Mouse (Mus musculus): ENCODE measurements around the gene Rhox3a. TPM values are rescaled to one million over a fixed set of nuclear protein-coding genes. Genes with fewer than 3 reads are reported as not detected.
"Not testable (repeated sequence)": the region's sequence is repeated elsewhere in the genome, so short reads cannot be mapped to it uniquely, and the experiment has no call there.

The Rhox3a gene
- not detected in 2 replicates for polyA plus RNA-seq (2015; fragmentation: Nextera tagmentation; extraction: Ambion mirVana)

DNA sequence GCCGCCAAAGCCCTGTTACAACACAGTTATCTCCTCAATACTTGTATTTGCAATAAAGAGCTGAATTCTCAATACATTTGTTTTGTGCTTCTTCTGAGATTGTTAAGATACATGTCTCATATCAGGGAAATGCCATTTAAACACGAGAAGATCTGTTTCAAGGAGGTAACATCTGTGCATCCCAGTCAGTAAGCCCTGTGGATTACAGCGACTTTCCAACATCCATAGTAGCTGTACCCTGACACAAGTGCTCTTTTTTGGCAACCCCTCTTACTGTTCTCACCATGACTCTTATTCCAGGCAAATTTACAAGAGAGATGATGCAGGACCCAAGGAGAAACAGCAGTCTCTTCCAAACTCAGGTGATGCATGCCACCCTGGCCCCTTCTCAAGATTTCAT lies at the start of gene Rhox3a:
Gene Rhox3a (plus strand): TSS at position 301 of the 400 bp plus-strand sequence.
- H3K9ac ChIP-seq; H3K27me3 ChIP-seq; ATAC-seq (ENCODE audit: insufficient read depth); H3K9me3 ChIP-seq (replicated peaks); H3K36me3 ChIP-seq (replicated peaks); H3K4me1 ChIP-seq (replicated peaks); H3K27ac ChIP-seq (replicated peaks); H3K4me3 ChIP-seq (replicated peaks); H3K4me2 ChIP-seq: not testable (repeated sequence)
- WGBS (ENCODE audit: insufficient replicate concordance), result 83% methylated on average over 1 of the region's 3 CpGs

DNA sequence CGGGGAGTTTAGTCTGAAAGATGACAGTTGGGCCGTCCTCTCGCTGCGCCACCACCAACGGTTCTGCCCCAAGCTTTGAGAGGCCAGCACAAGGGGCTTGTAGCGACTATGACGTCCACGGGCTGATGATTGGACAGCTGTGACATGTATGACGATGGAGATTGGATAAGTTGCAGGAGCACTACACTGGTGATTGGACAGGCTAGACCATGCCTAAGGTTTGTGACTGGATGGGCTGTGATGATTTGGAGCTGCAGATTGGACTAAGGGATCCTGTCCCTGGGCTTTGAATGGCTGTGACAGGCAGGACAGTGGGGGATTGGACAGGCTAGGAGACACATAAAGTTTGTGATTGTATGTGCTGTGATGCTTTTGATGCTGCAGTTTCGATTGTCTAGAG lies 38.8 kb upstream of the Rhox3a start, which contains the start of gene Gm9:
Gene Gm9 (minus strand): TSS at position 101 of the 400 bp plus-strand sequence.
- 70% methylated on average over 10 of the region's 10 CpGs for WGBS (ENCODE audit: insufficient replicate concordance)

DNA sequence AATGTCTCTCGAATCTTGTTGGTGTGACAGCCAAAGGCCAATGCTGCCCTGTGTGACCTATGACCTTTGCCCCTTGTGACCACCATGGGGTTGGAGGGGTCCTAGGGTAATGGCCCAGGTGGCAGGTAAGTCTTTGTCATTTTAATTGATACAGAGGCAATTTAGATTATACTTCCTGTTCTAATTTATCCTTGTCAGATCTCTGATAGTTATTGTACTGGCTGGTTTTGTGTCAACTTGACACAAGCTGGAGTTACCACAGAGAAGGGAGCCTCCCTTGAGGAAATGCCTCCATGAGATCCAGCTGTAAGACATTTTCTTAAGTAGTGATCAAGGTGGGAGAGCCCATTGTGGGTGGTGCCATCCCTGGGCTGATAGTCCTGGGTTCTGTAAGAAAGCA lies 27.6 kb upstream of the Rhox3a start, which contains the start of gene Rhox1:
Gene Rhox1 (minus strand): TSS at position 101 of the 400 bp plus-strand sequence.
- ATAC-seq (ENCODE audit: insufficient read depth); H3K27ac ChIP-seq (replicated peaks); H3K4me1 ChIP-seq (replicated peaks); H3K9me3 ChIP-seq (replicated peaks); H3K4me2 ChIP-seq; H3K9ac ChIP-seq; H3K27me3 ChIP-seq; H3K4me3 ChIP-seq (replicated peaks); H3K36me3 ChIP-seq (replicated peaks): not testable (repeated sequence)
- 47% methylated on average over 1 of the region's 1 CpGs for WGBS (ENCODE audit: insufficient replicate concordance)

More for the DNA sequence above, 38.8 kb upstream of the Rhox3a start, which contains the start of gene Gm9:
- Histone ChIP-seq H3K9ac (no peak within 1 kb of the TSS), H3K4me1 (replicated peaks) (no peaks in the 10 kb centered on the region), H3K27me3 (no peaks in the 10 kb centered on the region), H3K9me3 (replicated peaks) (no peaks in the 10 kb centered on the region), H3K36me3 (replicated peaks) (no peaks in the 10 kb centered on the region), H3K4me3 (replicated peaks) (no peak within 1 kb of the TSS), H3K27ac (replicated peaks) (no peak within 1 kb of the TSS), H3K4me2 (no peak within 1 kb of the TSS)
- no peak for ATAC-seq (ENCODE audit: insufficient read depth)

DNA sequence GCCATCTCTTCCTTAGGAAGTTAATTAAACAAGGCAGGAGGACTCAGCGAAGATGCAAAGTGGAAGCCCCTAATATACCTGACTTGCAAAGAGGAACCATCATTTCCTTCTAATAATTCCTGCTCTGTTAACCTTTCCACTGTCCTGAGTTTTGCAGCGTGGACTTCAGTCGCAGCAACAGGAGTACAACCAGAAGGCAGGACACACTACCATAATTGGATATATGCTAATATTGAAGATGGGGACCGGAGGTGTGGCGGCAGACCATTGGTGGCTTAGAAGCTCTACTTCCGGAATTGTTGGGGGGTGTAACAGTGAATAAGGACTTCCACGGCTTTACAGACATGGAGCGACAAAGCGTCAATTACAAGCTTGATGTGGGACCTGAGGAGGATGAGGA lies 5.0 kb upstream of the Rhox3a start, which contains the start of gene Rhox2a:
Gene Rhox2a (plus strand): TSS at position 301 of the 400 bp plus-strand sequence.
- not testable (repeated sequence) for H3K4me3 ChIP-seq (replicated peaks); H3K36me3 ChIP-seq (replicated peaks); H3K27me3 ChIP-seq; H3K4me1 ChIP-seq (replicated peaks); ATAC-seq (ENCODE audit: insufficient read depth); H3K27ac ChIP-seq (replicated peaks); H3K9ac ChIP-seq; H3K4me2 ChIP-seq; H3K9me3 ChIP-seq (replicated peaks)
- 100% methylated on average over 2 of the region's 9 CpGs for WGBS (ENCODE audit: insufficient replicate concordance)

DNA sequence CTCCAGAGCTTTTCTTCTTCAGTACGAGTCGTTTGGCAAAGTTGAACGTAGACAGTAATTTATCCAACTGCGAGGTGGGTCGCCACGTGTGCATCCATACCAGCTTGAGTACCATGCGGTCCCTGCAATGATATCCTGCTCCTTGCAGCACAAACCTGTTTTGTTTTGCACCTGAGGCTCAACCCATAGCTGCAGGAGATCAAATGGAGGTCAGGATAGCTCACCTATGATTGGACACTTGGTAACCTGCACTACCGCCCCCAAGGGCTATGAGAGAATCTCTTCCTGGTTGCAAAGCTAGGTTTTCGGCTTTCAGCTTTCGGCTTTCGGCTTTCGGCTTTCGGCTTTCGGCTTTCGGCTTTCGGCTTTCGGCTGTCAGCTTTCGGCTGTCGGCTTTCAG lies 15.3 kb downstream of the Rhox3a start, which contains the start of gene Rhox4a:
Gene Rhox4a (plus strand): TSS at position 301 of the 400 bp plus-strand sequence.
- ATAC-seq (ENCODE audit: insufficient read depth); H3K4me1 ChIP-seq (replicated peaks); H3K36me3 ChIP-seq (replicated peaks); H3K4me3 ChIP-seq (replicated peaks); H3K9ac ChIP-seq; H3K9me3 ChIP-seq (replicated peaks); H3K27me3 ChIP-seq; H3K4me2 ChIP-seq; H3K27ac ChIP-seq (replicated peaks): not testable (repeated sequence)
- WGBS (ENCODE audit: insufficient replicate concordance), result 83% methylated on average over 11 of the region's 19 CpGs

Other genes starting within 250 kb of the Rhox3a start
- 0.06 and 0.09 TPM in 2 replicates for gene Sowahd, start 201.1 kb upstream of the Rhox3a start, polyA plus RNA-seq (2015; fragmentation: Nextera tagmentation; extraction: Ambion mirVana)
- 219 and 316 TPM in 2 replicates for gene Rpl39, start 164.5 kb upstream of the Rhox3a start, polyA plus RNA-seq (2015; fragmentation: Nextera tagmentation; extraction: Ambion mirVana)
- gene Upf3b, start 139.6 kb upstream of the Rhox3a start, polyA plus RNA-seq (2015; fragmentation: Nextera tagmentation; extraction: Ambion mirVana), result 8.1 and 8.3 TPM in 2 replicates
- gene Nkap, start 123.1 kb upstream of the Rhox3a start, polyA plus RNA-seq (2015; fragmentation: Nextera tagmentation; extraction: Ambion mirVana), result 4.9 and 5.1 TPM in 2 replicates
- not detected in 2 replicates for gene Akap14, start 81.1 kb upstream of the Rhox3a start, polyA plus RNA-seq (2015; fragmentation: Nextera tagmentation; extraction: Ambion mirVana)
- gene Ndufa1, start 58.8 kb upstream of the Rhox3a start, polyA plus RNA-seq (2015; fragmentation: Nextera tagmentation; extraction: Ambion mirVana), result 216 and 235 TPM in 2 replicates
- 2.7 TPM in 2 replicates for gene Rnf113a1, start 58.7 kb upstream of the Rhox3a start, polyA plus RNA-seq (2015; fragmentation: Nextera tagmentation; extraction: Ambion mirVana)
- not detected in 2 replicates for gene Gm9, start 38.9 kb upstream of the Rhox3a start, polyA plus RNA-seq (2015; fragmentation: Nextera tagmentation; extraction: Ambion mirVana)
- not detected in 2 replicates for gene Rhox1, start 27.7 kb upstream of the Rhox3a start, polyA plus RNA-seq (2015; fragmentation: Nextera tagmentation; extraction: Ambion mirVana)
- not detected in 2 replicates for gene Rhox2a, start 4.9 kb upstream of the Rhox3a start, polyA plus RNA-seq (2015; fragmentation: Nextera tagmentation; extraction: Ambion mirVana)
- gene Rhox4a, start 15.4 kb downstream of the Rhox3a start, polyA plus RNA-seq (2015; fragmentation: Nextera tagmentation; extraction: Ambion mirVana), result not detected in 2 replicates
- not detected in 2 replicates for gene Rhox3a2, start 130.1 kb downstream of the Rhox3a start, polyA plus RNA-seq (2015; fragmentation: Nextera tagmentation; extraction: Ambion mirVana)
- gene Rhox4a2, start 140.9 kb downstream of the Rhox3a start, polyA plus RNA-seq (2015; fragmentation: Nextera tagmentation; extraction: Ambion mirVana), result not detected in 2 replicates
- not detected in 2 replicates for gene Rhox2b, start 162.1 kb downstream of the Rhox3a start, polyA plus RNA-seq (2015; fragmentation: Nextera tagmentation; extraction: Ambion mirVana)
- gene Rhox4b, start 182.6 kb downstream of the Rhox3a start, polyA plus RNA-seq (2015; fragmentation: Nextera tagmentation; extraction: Ambion mirVana), result not detected in 2 replicates
- gene Rhox2c, start 203.8 kb downstream of the Rhox3a start, polyA plus RNA-seq (2015; fragmentation: Nextera tagmentation; extraction: Ambion mirVana), result not detected in 2 replicates
- gene Rhox3c, start 208.7 kb downstream of the Rhox3a start, polyA plus RNA-seq (2015; fragmentation: Nextera tagmentation; extraction: Ambion mirVana), result not detected in 2 replicates
- not detected in 2 replicates for gene Rhox4c, start 230.4 kb downstream of the Rhox3a start, polyA plus RNA-seq (2015; fragmentation: Nextera tagmentation; extraction: Ambion mirVana)
- not detected in 2 replicates for gene Rhox2d, start 243.5 kb downstream of the Rhox3a start, polyA plus RNA-seq (2015; fragmentation: Nextera tagmentation; extraction: Ambion mirVana)

All from liver, embryonic 15.5 days (tissue).